Comparison of ENCODE assay signal across 23 mouse cellular contexts in the genomic region with DNA sequence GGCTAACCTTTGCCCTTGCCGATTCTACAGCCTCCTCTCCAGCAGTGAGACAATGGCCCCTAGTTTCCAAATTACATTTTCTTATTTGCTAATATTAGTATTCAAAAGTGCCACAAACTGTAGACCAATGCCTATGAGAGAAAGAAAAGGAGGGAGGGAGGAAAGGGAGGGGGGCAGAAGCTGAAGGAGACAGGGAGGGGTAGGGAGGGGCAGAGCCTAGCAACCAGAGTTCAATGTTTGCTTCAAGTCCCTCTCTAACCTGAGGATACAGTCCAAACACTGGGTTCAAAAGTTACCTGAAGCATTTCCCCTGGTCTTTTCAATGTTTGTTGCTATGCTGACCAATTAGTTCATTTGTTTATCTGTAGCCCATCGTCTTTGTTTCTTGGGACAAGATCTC.
"Had no signal": no experiment of that assay in that cellular context is flagged by ENCODE, and none has a peak within 500 bp of the region (broad histone marks: within the 10 kb centered on the region; RNA-seq: fewer than 3 reads in every experiment).

No protein-coding gene starts in this region.

- DNase-seq: liver, embryonic 13.5 days; liver, postnatal 0 days; lung, adult 2 months; lung, postnatal 14 days; lung, postnatal 36 days; midbrain, embryonic 14.5 days; retina, postnatal 1 day; right cerebral cortex, adult 18-20 months; right cerebral cortex, postnatal 25 days; right cerebral cortex, postnatal 4 days; thymus, adult 18-20 months; thymus, postnatal 14 days; thymus, postnatal 36 days had no signal

- ATAC-seq: liver, postnatal 0 days; lung, postnatal 0 days; midbrain, embryonic 16.5 days had no signal

- H3K4me3 ChIP-seq: liver, embryonic 13.5 days; liver, embryonic 15.5 days; lung, embryonic 15.5 days; midbrain, embryonic 10.5 days; midbrain, embryonic 12.5 days; myocyte; neural tube, embryonic 13.5 days; neural tube, embryonic 15.5 days had no signal

- H3K4me2 ChIP-seq: liver, embryonic 13.5 days; liver, embryonic 15.5 days; lung, embryonic 15.5 days; midbrain, embryonic 12.5 days; neural tube, embryonic 13.5 days; neural tube, embryonic 15.5 days had no signal

- H3K27ac ChIP-seq: liver, embryonic 13.5 days; liver, embryonic 15.5 days; lung, embryonic 15.5 days; macrophage; midbrain, embryonic 10.5 days; midbrain, embryonic 12.5 days; neural tube, embryonic 13.5 days; neural tube, embryonic 15.5 days had no signal

- H3K27me3 ChIP-seq: lung, embryonic 15.5 days; midbrain, embryonic 12.5 days had no signal

- H3K9me3 ChIP-seq: liver, embryonic 13.5 days; liver, embryonic 15.5 days; lung, embryonic 15.5 days; midbrain, embryonic 10.5 days; midbrain, embryonic 12.5 days; neural tube, embryonic 13.5 days; neural tube, embryonic 15.5 days had no signal

- H3K4me1 ChIP-seq: midbrain, embryonic 12.5 days had no signal

- H3K36me3 ChIP-seq: liver, embryonic 13.5 days; liver, embryonic 15.5 days; lung, embryonic 15.5 days; midbrain, embryonic 10.5 days; midbrain, embryonic 12.5 days; neural tube, embryonic 13.5 days; neural tube, embryonic 15.5 days had no signal

- H3K9ac ChIP-seq: liver, embryonic 13.5 days; liver, embryonic 15.5 days; liver, postnatal 0 days; lung, embryonic 15.5 days; midbrain, embryonic 12.5 days; neural tube, embryonic 13.5 days; neural tube, embryonic 15.5 days had no signal
